Mouse (Mus musculus): ENCODE data around the gene Ifnl3.

Gene Ifnl3

DNA sequence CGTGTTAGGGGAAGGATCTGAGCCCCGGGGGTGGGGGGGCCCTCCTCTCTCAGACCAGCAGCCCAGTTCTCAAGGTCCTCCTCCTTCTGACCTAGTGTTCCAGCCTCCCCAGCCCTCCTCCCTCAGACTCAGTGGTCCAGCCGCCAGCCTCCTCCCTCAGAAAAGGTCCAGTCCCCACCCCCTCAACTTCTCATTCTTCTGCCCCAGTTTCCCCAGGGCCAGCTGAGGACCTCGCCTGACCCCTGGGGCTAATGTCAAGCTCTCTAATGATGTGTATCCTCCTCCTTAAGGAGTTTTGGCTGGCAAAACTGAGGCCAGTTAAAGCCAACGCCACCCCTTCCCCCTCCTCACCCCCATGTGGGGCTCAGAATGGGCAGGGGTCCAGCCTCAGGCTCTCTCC lies 24.5 kb downstream of the Ifnl3 start, which contains the start of gene Nccrp1:
TSS of gene Nccrp1 (minus strand) at position 101 of the 400 bp plus-strand sequence.
- DNase-seq: no peak

DNA sequence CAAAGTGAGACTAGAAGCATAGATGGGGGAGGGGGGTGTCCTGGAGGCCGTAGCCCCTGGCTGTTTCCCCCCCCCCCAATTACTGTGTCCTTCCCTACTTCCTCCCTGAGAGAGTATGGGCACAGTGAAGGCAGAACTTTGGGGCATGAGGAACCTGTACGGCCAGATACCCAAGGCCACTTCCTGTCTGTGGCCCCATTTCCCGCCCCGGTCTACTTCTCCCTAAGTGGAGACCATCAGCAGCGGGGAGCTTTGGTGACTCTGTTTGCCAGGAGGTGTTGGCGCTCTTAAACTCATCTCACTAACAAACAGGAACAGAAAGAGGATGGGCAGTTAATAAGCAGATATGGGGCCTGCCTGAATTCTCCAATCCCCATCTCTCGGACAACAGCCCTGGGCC lies 25.0 kb downstream of the Ifnl3 start:
- no peak for DNase-seq

DNA sequence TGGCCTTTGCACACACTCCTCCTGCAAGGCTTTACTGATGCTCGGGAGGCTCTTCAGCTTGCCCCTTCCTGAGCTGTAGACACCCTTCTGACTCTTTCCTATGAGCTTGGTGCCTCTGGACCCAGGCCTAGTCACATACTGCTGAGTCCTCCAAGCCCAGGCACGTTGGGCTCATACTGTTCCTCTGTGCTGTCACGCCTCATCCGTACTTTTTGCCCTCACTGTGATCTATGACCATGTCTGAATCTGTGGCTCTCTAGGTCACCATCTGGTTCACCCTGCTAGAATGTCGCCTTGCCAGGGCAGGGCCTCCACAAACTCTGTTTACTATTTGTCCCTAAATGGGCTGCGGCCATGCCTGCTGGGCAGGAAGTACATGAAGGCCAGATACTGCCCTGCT lies 30.4 kb downstream of the Ifnl3 start:
- no peak for DNase-seq

DNA sequence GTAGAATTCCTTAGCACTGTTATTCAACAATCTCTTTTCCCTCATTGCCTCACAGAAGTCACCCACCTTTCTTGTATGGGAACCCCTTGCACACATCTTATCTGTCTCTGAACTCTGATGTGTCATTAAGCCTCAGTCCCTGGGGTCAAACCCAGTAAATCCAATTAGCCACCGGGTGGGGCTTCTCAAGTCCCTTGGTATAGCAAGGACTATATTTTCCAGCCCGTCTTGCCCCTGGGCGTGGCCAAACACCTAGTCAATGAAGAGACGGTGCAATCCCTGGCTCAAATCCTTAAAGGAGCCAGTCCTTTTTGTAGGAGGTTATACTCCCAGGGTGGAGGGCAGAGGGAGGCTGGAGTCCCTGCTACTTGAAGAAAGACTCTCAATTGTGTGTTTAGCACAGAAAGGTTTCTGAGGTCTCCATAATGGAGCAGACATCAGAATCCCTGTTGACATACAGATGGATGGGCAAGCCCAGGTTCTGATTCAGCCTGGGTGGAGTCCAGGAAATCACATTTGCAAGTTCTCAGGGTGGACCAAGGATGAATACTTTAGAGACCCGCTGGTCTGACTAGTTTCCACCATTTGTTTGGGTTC lies 33.4 kb downstream of the Ifnl3 start:
- no peak for DNase-seq

DNA sequence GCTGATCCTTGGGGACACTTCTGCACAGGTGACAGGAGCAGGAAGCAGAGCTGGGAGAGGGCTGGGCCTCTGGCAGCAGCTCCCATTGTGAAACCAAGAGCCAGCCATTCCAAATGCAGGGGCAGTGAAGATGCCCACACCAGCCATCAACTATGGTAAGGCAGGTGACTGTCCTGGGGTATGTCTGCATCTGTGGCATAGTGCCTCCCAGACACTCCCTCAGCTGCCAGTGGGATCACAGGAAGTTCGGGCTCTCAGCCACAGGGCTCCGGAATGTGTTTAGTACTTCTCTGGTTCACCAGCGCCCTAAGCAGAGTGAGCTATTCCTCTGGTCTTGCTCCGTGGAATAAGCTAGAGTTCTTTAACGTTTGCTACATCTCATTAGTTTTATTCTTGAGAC lies 34.4 kb downstream of the Ifnl3 start:
- DNase-seq: no peak

DNA sequence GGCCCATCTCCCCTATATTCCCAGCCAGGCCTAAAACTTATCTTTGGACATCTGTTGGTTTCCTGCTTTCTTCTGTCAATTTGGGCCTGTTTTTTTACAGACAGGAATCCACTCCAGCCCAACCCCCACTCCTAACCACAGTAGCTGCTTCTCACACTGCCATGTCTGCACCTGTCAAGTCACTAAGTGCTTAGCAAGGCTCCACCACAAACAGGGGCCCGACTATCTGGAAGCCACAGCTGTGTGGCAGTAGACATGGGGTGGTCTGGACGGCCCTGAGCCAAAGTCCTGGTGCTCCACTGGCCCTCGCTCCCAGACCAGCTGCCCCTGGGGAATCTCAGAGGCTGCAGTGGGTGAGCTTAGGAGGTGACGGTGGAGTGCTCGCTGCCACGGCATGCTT lies 35.1 kb downstream of the Ifnl3 start:
- DNase-seq: no peak

DNA sequence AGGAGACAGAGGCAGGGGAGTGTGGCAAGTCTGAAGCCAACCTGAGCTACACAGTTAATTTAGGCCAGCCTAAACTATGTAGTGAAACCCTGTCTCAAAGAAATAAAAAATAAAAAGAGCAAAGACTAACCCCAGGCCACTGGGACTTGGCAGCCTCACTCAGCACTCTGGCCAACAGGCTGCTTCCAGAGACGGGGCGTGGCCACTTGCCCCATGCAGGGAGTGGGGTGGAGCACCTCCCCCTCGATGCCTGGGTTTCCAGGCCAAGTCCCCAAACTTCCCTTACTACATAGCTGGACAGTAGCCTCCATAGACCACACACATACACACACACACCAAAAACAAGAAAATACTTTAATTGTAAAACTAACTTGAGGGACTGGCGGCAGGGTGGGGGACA lies 35.9 kb downstream of the Ifnl3 start:
- DNase-seq: peak; percentile 81

DNA sequence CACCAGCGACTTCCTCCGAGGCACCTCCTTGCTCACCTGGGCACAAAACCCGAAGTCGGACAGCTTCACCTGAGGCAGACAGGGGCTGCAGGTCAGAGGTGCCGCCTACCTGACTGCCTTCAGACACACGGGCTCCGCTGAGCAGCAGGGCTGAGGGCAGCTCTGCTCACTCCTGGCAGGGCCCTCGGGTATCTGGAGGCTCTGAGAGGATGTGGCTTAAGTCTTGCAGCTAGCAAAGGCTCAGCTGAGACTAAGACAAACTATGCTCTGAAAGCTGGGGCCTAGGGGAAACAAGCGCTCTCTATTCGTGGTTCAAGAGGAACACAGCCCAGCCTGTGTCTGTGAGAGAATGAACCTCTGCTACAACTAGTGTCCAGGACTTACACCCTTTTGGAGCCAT lies 38.2 kb downstream of the Ifnl3 start:
- no peak for DNase-seq

DNA sequence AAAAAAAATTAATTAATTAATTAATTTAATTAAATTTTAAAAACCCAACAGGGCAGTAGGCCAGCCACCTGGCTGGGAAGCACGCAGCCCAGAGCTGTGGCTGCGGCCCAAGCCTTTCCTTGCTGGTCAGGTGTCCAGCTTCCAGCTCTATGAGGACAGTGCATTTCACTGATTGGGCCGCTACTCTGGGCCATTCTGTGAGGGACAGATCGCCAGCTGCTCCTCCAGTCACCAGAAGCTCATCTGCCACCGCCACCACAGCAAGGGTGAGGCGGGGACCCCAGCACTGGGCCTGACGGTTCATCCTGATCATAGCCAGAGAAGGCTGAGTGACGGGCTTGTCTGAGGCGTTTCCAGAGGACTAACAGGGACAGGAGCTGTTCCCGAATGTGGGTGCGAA lies 39.3 kb downstream of the Ifnl3 start:
- no peak for DNase-seq

DNA sequence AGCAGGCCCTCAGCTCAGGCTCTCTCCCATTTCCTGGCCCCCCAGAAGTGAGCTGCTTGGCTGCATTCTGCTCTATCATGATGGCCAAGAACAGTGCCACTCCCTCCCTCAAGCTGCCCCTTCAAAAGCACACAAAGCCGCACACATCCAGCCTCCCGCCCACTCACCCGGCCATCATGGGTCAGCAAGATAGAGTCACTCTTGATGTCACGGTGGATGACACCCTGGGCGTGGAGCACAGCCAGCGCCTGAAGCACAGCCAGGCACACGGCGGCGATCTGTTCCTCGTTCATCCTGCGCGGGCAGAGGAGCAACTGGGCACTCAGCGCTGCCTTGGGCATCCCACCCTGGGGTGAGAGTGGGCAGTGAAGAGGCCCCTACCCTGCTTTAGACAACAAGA lies 39.7 kb downstream of the Ifnl3 start:
- no peak for DNase-seq

DNA sequence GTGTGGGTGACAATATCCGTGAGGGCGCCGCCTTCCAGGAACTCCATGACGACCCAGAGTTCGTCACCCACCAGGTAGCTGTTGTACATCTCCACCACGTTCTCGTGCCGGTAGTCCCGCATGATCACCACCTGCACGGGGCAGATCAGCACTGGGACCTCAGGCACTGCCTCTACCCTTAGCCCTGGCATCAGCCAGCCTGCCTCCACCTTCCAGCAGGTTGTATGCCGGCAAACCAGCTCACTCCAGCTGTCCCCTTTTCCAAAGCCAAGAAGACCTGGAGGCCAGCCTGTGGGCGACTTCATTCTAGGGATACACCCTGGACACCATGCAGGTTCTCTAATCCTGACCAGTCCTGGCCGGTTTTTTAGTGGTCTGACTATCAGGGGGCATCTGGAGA lies 40.3 kb downstream of the Ifnl3 start:
- no peak for DNase-seq

DNA sequence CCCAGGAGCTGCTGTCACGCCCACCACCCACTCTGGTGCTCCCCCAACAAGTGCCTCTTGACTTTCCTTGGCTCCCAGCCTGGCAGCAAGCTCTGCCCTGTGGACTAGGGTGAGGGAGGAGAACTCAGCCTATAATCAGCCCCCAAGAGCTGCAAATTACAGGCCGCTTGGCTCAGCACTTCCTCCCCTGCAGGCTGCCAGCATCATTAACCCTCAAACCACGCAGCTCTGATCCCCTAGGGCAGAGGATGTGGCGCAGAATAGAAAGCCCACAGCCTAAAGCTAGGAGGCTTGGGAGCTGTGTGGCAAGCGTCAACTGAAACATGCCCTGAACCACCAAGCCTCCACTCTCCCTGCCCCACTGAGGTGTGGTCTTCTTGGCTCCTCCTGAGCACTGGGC lies 42.8 kb downstream of the Ifnl3 start:
- no peak for DNase-seq

DNA sequence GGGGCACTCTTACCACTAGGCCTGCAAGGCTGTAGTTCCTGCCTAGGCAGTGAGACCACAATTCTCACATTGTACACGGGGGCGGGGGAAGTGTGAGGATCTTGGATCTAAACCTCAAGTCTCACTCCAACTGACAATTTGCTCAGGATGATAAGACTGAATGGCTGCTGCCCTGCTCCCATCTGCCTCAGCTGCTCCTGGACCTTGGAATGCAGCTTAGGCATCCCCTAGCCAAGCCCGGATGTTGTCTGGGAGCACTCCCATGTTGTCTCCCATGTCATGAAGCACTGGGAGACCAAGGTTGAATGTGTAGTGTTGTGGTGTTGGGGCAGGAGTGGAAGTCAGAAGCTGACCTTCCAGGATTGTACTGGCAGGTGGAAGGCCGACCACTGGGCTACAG lies 44.9 kb downstream of the Ifnl3 start:
- no peak for DNase-seq

DNA sequence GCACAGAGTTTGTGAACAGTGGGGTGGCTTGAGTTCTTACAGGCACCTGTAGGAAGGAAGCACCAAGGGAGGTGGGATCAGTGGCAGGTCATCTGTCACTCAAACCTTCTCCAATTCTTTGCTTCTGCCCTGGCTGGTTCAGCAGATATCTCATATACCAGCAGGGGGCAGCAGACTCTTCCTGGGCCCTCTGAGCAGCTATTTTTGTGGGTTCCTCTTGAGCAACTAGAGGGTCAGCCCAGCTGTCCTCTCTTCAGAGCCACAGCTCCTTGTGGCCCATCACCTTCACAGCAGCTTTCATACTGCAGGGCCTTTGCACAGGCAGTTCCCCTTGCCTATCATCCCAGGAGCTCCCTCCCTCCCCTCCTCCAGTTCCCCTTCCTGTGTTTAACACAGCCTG lies 45.6 kb downstream of the Ifnl3 start:
- DNase-seq: no peak

DNA sequence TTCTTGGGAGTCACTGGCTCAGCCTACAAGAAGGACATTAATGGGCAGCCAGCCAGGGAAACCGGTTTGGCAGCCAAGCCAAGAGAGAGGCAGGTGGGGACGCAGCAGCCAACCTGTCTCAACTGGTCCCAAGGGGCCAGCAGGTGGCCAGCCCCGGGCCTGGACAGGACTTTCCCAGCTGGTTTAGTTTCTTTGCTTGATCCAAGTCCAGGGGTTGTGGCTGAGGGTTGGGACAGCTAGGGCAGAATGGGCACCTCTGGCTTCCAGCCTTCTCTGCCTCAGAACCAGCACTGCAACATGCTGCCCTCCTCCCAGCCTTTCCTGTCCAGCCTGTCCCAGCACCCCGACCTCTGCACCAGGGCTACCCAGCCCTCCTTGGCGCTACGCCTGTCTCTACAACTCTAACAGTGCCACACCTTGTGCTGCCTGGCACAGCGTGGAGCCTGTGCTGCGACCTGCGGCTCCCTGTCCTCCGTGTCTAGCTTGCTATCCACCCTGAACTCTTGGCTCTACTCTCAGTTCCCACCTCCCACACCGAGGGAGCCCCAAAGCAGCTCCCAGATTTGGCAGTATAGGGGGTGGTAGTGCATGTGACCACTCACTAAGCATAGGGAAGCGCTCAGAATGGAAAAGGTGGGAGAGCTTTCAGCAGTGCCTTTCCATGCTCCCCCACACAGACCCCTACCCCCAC lies 47.8 kb downstream of the Ifnl3 start:
- DNase-seq: peak; percentile 97

DNA sequence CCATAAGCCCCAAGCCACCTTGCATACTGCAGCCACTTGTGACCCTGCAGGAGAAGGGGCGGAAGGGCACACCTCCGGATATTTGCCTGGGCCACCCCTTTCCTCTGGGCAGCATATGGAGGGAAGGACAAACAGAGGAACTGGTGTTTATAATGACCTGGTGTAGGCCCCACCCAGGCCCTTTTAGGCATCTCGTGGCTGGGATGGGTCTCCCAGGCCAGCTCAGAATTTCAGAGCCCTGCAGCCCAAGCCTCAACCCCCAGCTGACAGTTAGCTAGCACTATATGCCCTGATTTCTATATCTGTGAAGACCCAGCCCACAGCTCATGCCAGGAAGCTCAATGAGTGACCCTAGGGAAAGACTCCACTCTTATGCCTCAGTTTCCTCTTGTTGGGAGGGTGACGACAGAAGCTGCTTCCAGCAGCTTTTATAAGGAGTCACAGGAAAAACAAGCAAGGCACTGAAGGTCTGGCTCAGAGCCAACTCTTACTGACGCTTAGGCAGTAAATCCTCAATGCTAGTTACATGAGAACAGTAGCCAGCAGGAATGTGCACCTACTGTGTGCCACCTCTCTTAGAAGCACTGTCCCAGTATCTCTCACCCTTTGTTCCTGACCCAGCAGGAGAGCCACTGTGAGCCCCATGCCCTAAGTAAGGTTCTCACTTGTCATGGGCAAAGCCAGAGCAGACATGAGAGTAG lies 48.5 kb downstream of the Ifnl3 start:
- no peak for DNase-seq

DNA sequence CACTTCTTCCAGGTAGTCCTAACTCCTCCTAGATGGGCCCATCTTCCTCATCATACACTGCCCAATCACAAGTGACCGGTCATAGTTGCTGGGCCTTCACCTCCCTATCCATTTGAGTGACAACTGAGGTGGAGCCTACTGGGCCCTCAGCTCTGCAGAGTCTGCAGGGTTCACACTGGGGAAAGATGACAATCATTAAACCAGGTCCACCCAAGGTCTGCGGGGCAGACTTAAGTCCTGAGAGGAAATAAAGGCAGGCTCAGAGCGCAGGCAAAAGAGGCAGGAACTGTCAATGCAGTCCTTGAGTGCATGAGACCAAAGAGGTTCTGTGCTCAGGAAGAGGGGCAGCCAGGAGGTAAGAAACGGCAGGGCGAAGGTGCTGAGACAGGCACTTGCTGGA lies 50.1 kb downstream of the Ifnl3 start:
- DNase-seq: peak; percentile 77

DNA sequence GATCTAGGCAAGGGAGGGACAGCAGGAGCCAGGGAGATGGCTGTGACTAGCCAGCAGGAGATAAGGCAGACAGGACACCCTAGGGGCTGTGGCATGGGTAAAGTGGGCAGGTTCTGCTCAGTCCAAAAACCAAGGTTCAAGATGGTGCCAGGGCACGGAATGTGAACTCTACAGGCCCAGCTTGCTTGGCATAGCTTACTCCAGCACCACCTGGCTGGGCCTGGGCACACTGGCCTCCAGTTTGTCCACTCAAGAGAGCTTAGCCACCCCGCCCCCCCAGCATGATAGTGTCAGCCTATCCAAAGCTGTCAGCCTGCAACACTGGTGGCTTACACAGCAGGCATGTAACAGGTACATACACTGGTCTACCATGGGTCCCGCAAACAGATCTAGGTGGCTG lies 50.6 kb downstream of the Ifnl3 start:
- no peak for DNase-seq

Measured in kidney, adult 11 months (tissue).